Mouse (Mus musculus) thymus, postnatal 14 days (tissue): ENCODE measurements around the gene Smdt1.
A peak's percentile ranks its signal among the peaks of the same experiment; 100 is the strongest.
"Not testable (repeated sequence)": the region's sequence is repeated elsewhere in the genome, so short reads cannot be mapped to it uniquely, and the experiment has no call there.

Experiments
- DNase-seq: peaks from one replicate; pipeline ENCODE4 v3.0.0; 2021

Smdt1 gene

DNA sequence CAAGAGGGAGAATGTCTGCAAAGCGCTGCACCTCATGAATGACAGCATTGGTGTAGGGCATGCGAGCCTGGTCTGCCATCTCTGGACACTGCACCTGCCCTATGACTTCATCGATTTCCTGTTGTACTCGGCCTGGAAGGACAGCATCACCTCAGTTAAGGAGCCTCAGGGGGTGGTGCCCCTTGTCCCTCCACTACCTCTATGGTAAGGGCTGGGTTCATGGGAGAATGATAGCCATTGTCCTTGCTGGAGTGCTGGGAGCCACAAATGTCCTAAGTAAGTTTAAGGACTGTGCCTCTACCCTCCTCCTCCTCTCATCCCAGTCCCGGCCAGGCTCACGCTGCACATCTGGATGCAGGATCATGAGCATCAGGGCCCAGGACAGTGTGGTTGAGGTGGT is 33.7 kb downstream of the Smdt1 start:
- DNase-seq: no peak

- no peak for DNase-seq
Measured at GRCm38 (mm10) chr15:82372991-82373390, 34.2 kb downstream of the Smdt1 start.

GRCm38 (mm10) chr15:82374437-82374836 is 35.7 kb downstream of the Smdt1 start:
- DNase-seq: no peak

GRCm38 (mm10) chr15:82375855-82376254 is 37.1 kb downstream of the Smdt1 start:
- DNase-seq: no peak

DNA sequence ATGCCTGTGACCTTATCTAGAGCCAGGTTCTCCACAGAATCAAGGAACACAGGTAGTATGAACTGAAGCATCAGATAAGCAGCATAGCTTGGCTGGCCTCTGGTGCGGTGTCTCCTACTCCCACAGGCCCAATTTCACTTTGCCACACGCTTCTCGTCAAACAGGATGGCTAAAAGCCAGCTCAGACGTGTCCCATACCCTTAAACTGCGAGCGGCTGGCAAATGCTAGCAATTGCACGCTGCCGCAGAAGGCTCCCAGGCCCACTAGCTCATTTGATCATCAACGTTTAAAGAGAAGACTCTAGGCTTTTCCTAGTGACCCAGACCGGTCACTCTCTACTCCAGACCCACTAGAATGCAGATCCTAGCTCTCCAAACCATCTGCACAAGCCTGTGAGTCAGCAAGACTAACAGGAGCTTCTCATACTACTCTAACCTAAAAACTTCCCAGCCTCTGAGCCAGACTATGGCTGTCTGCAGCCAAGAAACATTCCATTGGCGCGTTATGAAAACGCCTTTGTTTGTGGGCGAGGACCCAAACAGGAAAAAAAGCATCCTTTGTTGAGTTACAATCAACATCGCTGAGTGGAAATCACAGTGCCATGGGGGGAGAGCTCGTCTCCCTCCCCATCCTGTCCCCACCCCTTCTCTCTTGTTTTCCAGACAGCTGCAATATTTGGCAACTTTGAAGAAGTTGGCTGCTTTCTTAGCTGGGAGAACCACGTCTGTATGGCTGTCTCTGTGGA is 37.8 kb downstream of the Smdt1 start:
- no peak for DNase-seq

DNA sequence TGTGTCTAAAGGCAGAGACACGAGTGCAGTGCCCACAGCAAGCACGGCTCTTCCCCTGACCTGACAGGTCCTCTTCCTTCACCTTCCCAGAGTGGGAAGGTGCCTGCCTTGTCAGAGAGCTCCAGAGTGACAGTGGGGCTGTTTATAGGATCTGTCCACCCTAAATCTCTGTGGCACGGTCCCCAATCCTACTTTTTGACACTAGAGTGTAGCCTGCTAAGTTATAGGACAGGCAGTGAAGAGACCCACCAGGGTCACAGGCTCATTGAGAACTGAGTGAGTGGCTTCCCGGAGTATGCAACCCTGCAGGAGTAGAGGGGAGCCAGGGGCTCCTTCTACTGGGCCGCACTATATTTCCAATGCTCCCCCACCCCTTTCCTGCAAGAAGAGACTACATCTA is 38.9 kb downstream of the Smdt1 start:
- no peak for DNase-seq

- no peak for DNase-seq
Measured at GRCm38 (mm10) chr15:82378261-82379180, 39.8 kb downstream of the Smdt1 start.

- no peak for DNase-seq
Measured at GRCm38 (mm10) chr15:82379511-82379870, 40.7 kb downstream of the Smdt1 start.

- DNase-seq: peak; percentile 54
Measured at GRCm38 (mm10) chr15:82379871-82380713, 41.3 kb downstream of the Smdt1 start, which contains the start of gene Cyp2d22. Gene Cyp2d22, minus strand, starts transcription at chr15:82380260.

DNA sequence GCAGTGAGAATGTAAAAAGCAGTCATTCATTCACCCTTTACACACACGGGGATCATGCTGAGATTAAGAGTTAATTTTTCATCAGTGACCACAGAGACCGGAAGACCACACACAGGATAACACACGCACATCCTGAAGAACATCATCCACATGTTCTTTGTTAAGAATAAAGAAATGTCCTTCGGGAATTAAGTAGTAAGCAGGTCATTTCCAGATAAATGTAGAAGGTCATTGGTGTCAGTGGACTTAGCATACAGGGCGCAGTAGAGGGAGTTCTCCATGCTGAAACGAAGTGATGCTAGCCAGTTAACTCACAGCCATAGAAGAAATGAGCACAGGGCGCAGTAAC is 41.9 kb downstream of the Smdt1 start:
- no peak for DNase-seq

DNA sequence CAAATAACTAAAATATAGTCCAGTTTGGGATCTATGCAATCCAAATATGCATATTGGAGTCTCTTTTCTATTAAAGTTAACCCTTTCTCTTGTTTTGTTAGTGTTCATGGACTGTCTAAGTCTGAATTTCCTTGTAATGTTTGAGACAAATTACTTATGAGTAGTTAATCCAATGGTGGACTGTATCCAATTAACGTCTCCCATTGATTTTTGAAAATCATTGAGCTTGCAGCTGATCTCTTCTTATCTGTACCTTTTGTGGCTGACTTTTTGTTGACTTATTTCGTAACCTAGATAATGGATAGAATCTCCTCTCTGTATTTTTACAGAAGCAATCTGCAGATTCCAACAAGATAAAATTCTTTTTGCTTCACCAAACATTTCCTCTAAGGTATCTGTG is 43.7 kb downstream of the Smdt1 start:
- no peak for DNase-seq

DNA sequence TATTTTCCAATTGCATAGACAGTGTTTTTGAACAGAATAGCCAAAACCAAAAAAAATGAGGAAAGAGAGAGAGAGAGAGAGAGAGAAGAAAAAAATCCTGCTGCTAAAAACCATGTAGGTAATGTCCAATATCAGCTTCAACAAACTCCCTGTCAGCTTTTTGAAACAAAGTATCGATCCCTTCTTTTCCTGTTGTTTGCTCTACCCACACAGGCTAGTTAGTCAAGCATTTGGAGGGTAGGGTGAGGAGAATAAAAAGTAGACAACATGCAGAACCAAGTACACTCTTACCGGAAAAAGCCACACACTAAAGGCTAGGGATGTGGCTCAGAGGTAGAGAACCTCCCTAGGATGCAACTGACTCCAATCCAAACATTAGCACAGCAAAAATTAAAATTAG is 47.0 kb downstream of the Smdt1 start:
- no peak for DNase-seq

DNA sequence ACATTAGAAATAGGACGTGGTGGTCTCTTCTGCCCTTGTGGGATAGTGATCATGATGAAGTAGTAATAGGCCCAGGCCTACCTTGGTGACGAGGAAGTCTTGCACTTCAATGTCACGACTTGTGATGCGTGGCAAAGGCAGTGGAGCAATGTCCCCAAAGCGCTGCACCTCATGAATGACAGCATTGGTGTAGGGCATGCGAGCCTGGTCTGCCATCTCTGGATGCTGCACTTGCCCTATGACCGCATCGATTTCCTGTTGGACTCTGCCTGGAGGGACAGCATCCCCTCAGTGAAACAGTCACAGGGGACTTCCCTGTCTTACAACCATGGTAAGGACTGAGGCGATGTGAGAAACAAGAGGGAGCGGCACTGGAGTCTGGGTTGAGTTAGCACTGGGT is 51.2 kb downstream of the Smdt1 start:
- not testable (repeated sequence) for DNase-seq

DNA sequence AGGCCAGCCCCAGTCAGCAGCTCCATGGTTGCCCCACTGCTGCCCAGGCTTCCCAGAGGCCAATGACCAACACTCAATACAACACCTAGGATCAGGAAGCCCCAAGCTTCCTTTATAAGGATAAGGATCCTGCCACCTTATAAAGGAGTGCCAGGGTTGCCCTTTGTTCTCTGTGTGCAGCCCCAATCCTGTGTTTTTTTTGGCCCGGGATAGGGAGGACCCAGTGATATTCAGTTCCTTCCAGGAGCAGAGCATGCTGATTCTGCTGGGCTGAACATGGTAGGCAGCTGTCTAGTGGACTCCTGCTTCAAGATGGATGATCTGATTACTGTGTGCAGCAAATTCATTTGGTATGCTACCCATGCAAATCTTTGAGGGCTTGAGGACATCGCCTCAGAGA is 55.2 kb downstream of the Smdt1 start, which contains the start of gene Cyp2d11:
TSS of gene Cyp2d11 (minus strand) at position 101 of the 400 bp plus-strand sequence.
- not testable (repeated sequence) for DNase-seq

DNA sequence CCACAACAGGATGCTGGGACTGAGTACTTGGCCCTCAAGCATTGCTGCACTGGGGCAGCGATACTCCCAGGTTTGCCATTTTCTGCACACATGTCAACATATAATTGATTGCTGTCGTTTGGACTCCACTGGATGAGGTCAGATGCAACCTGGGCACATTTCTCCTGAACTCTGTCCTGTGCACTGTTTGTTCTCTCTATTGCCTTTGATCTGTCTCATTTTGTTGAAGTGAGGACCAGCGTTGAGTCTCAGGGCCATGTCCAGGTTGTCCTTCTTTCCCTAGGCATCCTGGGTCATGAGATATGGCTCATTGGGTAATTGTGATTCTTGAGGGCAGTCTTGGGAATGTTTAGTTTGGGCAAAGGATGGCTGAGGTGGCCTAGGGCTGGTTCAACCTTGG is 57.2 kb downstream of the Smdt1 start:
- DNase-seq: not testable (repeated sequence)
